Mouse (Mus musculus) erythroblast, embryonic 14.5 days (primary cell): ENCODE results near the gene Capn15. TPM values are rescaled to one million over a fixed set of nuclear protein-coding genes. Genes with fewer than 3 reads are reported as not detected.

Source experiments
- H3K27me3 ChIP-seq: 2 replicates; pipeline ENCODE4 v1.6.1; 2012; ENCODE audit warnings: inconsistent platforms; ENCODE audit not compliant: control insufficient read depth
- H3K36me3 ChIP-seq: 2 replicates; pipeline ENCODE4 v1.6.1; 2012; ENCODE audit warnings: mild to moderate bottlenecking, inconsistent platforms; ENCODE audit not compliant: control insufficient read depth
- H3K4me1 ChIP-seq: 2 replicates; pipeline ENCODE4 v1.6.1; 2012; ENCODE audit warnings: inconsistent platforms; ENCODE audit not compliant: control insufficient read depth
- H3K4me3 ChIP-seq: replicated peaks from 2 replicates; pipeline ENCODE3; 2012; ENCODE audit warnings: moderate library complexity, mild to moderate bottlenecking, inconsistent platforms
- H3K9me3 ChIP-seq: 2 replicates; pipeline ENCODE4 v1.6.1; 2012; ENCODE audit warnings: low read length, inconsistent platforms, mixed read lengths; ENCODE audit not compliant: control insufficient read depth
- GATA1 ChIP-seq: IDR thresholded peaks from 2 replicates; pipeline ENCODE4 v1.6.1; 2012; ENCODE audit warnings: low read length, inconsistent platforms, mixed read lengths
- TAL1 ChIP-seq: IDR thresholded peaks from 3 replicates; pipeline ENCODE4 v1.6.1; 2012; ENCODE audit warnings: low read length, inconsistent platforms, mixed read lengths
- polyA plus RNA-seq: library from polyadenylated mRNA; stranded (reverse); fragments of >175 nt; gene quantifications from 2 replicates; pipeline ENCODE4 v1.2.3, GENCODE M21; 2012

The Capn15 gene
- 6.2 and 6.3 TPM in 2 replicates for polyA plus RNA-seq

GRCm38 (mm10) chr17:25985306-25986294 lies at the start of gene Capn15:
Gene Capn15, minus strand, starts transcription at chr17:25985796.
- TF ChIP-seq GATA1 (no peak), TAL1 (no peak)
- Histone ChIP-seq H3K4me1 (peaks cover 62% of the 10 kb centered on the region), H3K9me3 (no peaks in the 10 kb centered on the region), H3K4me3 (peak within 1 kb of the TSS; percentile 84), H3K36me3 (peaks cover 30% of the 10 kb centered on the region), H3K27me3 (peaks cover 15% of the 10 kb centered on the region)

DNA sequence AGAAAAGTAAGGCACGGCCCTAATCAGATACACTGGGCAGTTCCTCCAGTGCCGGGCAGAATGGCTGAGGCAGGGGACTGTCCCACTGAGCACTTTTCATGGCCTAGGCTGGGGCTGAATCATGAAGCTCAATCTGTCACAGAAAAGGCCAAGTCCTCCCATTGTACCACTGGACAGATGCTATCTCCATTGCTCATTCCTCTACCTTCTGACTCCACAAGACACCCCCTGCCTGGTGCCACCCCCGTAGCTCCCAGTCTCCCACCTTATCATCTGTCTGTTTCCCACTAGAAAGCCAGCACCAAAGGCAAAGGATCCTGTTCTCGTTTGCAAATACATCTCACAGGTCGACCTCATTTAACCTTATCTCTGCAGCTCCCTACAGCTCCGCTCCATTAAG lies 46.4 kb upstream of the Capn15 start:
- Histone ChIP-seq H3K36me3 (no peaks in the 10 kb centered on the region), H3K4me1 (peaks cover 2% of the 10 kb centered on the region; the same call in 1 of the 2 replicates), H3K9me3 (no peaks in the 10 kb centered on the region), H3K4me3 (no peak overlapping the region), H3K27me3 (no peaks in the 10 kb centered on the region)
- TF ChIP-seq GATA1 (no peak), TAL1 (no peak)

DNA sequence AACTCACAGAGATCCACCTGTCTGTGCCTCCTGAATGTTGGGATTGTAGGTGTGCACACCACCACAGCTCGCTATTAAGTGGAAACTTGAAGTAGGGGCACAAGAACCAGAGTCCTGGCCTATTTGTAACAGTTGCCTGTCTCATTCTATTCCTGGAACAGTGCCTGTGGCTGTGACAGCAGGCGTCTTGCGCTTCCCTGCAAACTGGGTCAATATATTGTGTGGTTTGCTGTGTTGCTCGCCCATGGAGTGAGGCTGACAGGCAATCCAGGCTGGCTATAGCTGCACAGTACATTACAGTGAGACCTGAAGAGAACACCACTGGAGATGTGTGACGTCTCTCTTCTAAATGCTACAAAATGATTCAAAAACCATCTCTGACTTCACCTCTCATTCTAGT lies 46.0 kb upstream of the Capn15 start:
- H3K4me3 ChIP-seq: no peak overlapping the region
- no peaks in the 10 kb centered on the region for H3K27me3 ChIP-seq
- H3K4me1 ChIP-seq: peaks cover 2% of the 10 kb centered on the region; the same call in 1 of the 2 replicates
- no peaks in the 10 kb centered on the region for H3K36me3 ChIP-seq
- TF ChIP-seq GATA1 (no peak), TAL1 (no peak)
- no peaks in the 10 kb centered on the region for H3K9me3 ChIP-seq

DNA sequence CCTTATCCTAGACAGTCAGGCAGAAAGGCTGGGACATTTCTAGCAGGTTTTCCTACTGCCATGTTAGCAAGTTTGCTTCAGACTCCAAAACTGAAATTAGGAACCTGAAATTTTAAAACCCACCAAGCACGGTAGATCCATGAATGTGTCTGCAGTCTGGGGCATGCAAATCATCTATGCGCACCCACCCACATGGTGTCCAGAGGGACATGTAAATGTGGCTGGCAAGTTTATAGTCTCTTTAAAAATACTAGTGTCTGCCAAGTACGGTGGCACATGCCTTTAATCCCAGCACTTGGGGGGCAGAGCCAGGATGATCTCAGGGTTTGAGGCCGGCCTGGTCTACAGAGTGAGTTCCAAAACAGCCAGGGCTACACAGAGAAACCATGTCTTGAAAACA lies 42.7 kb upstream of the Capn15 start:
- Histone ChIP-seq H3K36me3 (no peaks in the 10 kb centered on the region), H3K4me3 (no peak overlapping the region), H3K4me1 (peaks cover 6% of the 10 kb centered on the region), H3K27me3 (no peaks in the 10 kb centered on the region; the same call in 1 of the 2 replicates), H3K9me3 (no peaks in the 10 kb centered on the region)
- no peak for TF ChIP-seq TAL1
- TF ChIP-seq GATA1: no peak

- Histone ChIP-seq H3K4me3 (no peak overlapping the region), H3K27me3 (peaks cover 3% of the 10 kb centered on the region), H3K4me1 (peaks cover 35% of the 10 kb centered on the region), H3K9me3 (no peaks in the 10 kb centered on the region), H3K36me3 (no peaks in the 10 kb centered on the region)
- TF ChIP-seq TAL1: no peak
- no peak for TF ChIP-seq GATA1
These were observed 39.1 kb upstream of the Capn15 start for GRCm38 (mm10) chr17:26024674-26025073.

DNA sequence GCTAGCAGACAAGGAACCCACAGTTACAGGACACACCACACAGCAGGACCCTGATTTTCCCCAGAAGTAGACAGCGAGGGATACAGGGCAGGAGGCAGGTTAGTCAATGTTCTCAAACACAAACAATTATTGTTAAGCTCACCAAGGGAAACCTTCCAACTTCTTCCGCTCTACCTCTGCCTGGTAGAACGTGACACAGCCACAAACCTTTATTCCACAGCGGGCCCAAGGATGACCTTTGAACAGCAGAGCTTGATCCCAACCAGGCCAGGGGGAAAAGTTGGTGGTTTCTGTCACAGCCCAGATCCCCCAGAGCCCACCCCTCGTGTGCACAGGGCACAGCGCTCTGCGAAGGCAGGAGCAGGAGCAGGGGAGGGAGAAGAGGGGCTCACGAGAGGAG lies 38.4 kb upstream of the Capn15 start:
- Histone ChIP-seq H3K27me3 (peaks cover 3% of the 10 kb centered on the region), H3K9me3 (no peaks in the 10 kb centered on the region)

DNA sequence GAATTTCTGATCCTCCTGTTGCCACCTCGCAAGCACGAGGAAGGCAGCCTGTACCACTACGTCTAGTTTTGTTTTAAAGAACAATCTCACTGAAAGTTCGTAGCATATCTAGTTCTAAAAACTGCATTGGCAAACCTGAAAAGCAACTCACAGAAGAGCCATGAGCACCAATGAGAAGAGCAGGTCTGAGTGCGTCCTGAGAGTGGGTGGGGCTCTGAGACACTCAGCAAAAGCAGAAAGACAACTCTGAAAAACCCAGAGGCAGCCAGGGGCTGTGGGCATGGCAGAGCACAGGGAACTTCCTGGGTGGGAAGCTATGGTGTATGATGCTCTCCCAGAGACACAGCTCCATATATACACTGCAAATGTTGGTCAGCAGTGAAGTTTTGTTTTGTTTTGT lies 37.6 kb upstream of the Capn15 start:
- TF ChIP-seq TAL1 (no peak), GATA1 (no peak)
- no peak overlapping the region for H3K4me3 ChIP-seq
- H3K4me1 ChIP-seq: peaks cover 35% of the 10 kb centered on the region
- no peaks in the 10 kb centered on the region for H3K9me3 ChIP-seq
- H3K36me3 ChIP-seq: no peaks in the 10 kb centered on the region
- peaks cover 3% of the 10 kb centered on the region for H3K27me3 ChIP-seq

More for the DNA sequence above, 38.4 kb upstream of the Capn15 start:
- Histone ChIP-seq H3K36me3 (no peaks in the 10 kb centered on the region), H3K4me3 (no peak overlapping the region), H3K4me1 (peaks cover 35% of the 10 kb centered on the region)
- TF ChIP-seq GATA1: no peak
- TF ChIP-seq TAL1: no peak

DNA sequence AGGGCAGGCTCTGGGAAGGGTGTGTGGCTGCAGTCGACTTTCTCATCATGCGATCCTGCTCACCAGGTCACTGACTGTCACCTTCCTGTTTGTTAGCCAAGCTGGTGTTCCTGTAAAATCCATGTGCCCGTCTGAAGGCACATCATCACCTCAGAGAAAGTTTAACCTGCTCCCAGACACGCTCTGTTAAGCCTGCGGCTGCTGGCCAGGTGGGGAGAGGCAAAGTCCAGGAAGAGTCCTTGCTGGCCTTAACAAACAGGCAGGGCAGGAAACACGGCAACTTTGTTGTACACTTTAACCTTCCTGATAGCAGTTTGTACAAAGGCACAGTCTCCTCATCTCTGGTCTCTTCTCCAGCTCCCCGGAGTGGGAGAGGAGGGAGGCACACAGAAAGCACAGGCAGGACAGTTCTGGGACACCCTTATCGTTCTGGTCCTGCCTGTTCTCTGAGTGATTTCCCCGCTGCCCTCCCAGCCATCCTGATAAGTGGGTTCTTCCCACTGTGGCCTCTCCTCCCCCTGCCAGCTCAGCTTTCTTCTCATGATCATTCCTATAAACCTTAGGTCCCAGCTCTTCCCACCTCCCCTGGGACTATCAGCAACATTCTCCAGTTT lies 36.2 kb upstream of the Capn15 start:
- H3K27me3 ChIP-seq: peaks cover 3% of the 10 kb centered on the region
- no peaks in the 10 kb centered on the region for H3K9me3 ChIP-seq
- TF ChIP-seq GATA1 (no peak), TAL1 (peak; percentile 27; the same call in 1 of the 3 replicates)
- H3K4me3 ChIP-seq: peak overlapping the region; percentile 9
- H3K36me3 ChIP-seq: no peaks in the 10 kb centered on the region
- peaks cover 33% of the 10 kb centered on the region for H3K4me1 ChIP-seq

GRCm38 (mm10) chr17:26020848-26021347 lies 35.3 kb upstream of the Capn15 start:
- Histone ChIP-seq H3K27me3 (peaks cover 3% of the 10 kb centered on the region), H3K36me3 (no peaks in the 10 kb centered on the region; the same call in 1 of the 2 replicates)
- TF ChIP-seq GATA1: no peak
- TF ChIP-seq TAL1: no peak

More at GRCm38 (mm10) chr17:26020848-26021347, 35.3 kb upstream of the Capn15 start:
- peaks cover 33% of the 10 kb centered on the region for H3K4me1 ChIP-seq
- H3K4me3 ChIP-seq: no peak overlapping the region
- H3K9me3 ChIP-seq: no peaks in the 10 kb centered on the region
